Mouse (Mus musculus): ENCODE measurements around the gene Gpx4. TPM values are rescaled to one million over a fixed set of nuclear protein-coding genes. Genes with fewer than 3 reads are reported as not detected.

The Gpx4 gene
- polyA plus RNA-seq, 1 experiment: 3,621 TPM

- Histone ChIP-seq H3K4me1 (ENCODE audit: control insufficient read depth, insufficient read depth, insufficient read length, low read length) (no peaks in the 10 kb centered on the region), H3K27ac (replicated peaks; ENCODE audit: low read depth, low read length) (no peak overlapping the region), H3K4me3 (ENCODE audit: insufficient read depth, low read depth, low read length) (no peak overlapping the region)
These were observed 27.4 kb upstream of the Gpx4 start for GRCm38 (mm10) chr10:80019471-80020131.

GRCm38 (mm10) chr10:80020191-80020590 lies 26.8 kb upstream of the Gpx4 start:
- Histone ChIP-seq H3K4me3 (ENCODE audit: insufficient read depth, low read depth, low read length) (no peak overlapping the region), H3K4me1 (ENCODE audit: control insufficient read depth, insufficient read depth, insufficient read length, low read length) (no peaks in the 10 kb centered on the region; the same call in 1 of the 2 replicates), H3K27ac (replicated peaks; ENCODE audit: low read depth, low read length) (no peak overlapping the region)

- H3K27ac ChIP-seq (replicated peaks; ENCODE audit: low read depth, low read length): no peak overlapping the region
- no peak overlapping the region for H3K4me3 ChIP-seq (ENCODE audit: insufficient read depth, low read depth, low read length)
- no peaks in the 10 kb centered on the region; the same call in 1 of the 2 replicates for H3K4me1 ChIP-seq (ENCODE audit: control insufficient read depth, insufficient read depth, insufficient read length, low read length)
These were observed 26.2 kb upstream of the Gpx4 start for GRCm38 (mm10) chr10:80020603-80021319.

GRCm38 (mm10) chr10:80021320-80021641 lies 25.7 kb upstream of the Gpx4 start:
- no peak overlapping the region for H3K4me3 ChIP-seq (ENCODE audit: insufficient read depth, low read depth, low read length)
- H3K27ac ChIP-seq (replicated peaks; ENCODE audit: low read depth, low read length): no peak overlapping the region
- no peaks in the 10 kb centered on the region; the same call in 1 of the 2 replicates for H3K4me1 ChIP-seq (ENCODE audit: control insufficient read depth, insufficient read depth, insufficient read length, low read length)

- Histone ChIP-seq H3K27ac (replicated peaks; ENCODE audit: low read depth, low read length) (no peak overlapping the region), H3K4me3 (ENCODE audit: insufficient read depth, low read depth, low read length) (no peak overlapping the region), H3K4me1 (ENCODE audit: control insufficient read depth, insufficient read depth, insufficient read length, low read length) (no peaks in the 10 kb centered on the region; the same call in 1 of the 2 replicates)
These were observed 24.8 kb upstream of the Gpx4 start for GRCm38 (mm10) chr10:80022164-80022563.

- Histone ChIP-seq H3K4me3 (ENCODE audit: insufficient read depth, low read depth, low read length) (no peak overlapping the region), H3K4me1 (ENCODE audit: control insufficient read depth, insufficient read depth, insufficient read length, low read length) (no peaks in the 10 kb centered on the region; the same call in 1 of the 2 replicates), H3K27ac (replicated peaks; ENCODE audit: low read depth, low read length) (no peak overlapping the region)
These were observed 24.2 kb upstream of the Gpx4 start for GRCm38 (mm10) chr10:80022806-80023205.

GRCm38 (mm10) chr10:80023758-80024157 lies 23.2 kb upstream of the Gpx4 start:
- no peak overlapping the region for H3K4me3 ChIP-seq (ENCODE audit: insufficient read depth, low read depth, low read length)
- H3K27ac ChIP-seq (replicated peaks; ENCODE audit: low read depth, low read length): peak overlapping the region; percentile 41
- no peaks in the 10 kb centered on the region; the same call in 1 of the 2 replicates for H3K4me1 ChIP-seq (ENCODE audit: control insufficient read depth, insufficient read depth, insufficient read length, low read length)

GRCm38 (mm10) chr10:80024229-80025043 lies 22.5 kb upstream of the Gpx4 start:
- Histone ChIP-seq H3K4me3 (ENCODE audit: insufficient read depth, low read depth, low read length) (no peak overlapping the region), H3K27ac (replicated peaks; ENCODE audit: low read depth, low read length) (peak overlapping the region; percentile 41), H3K4me1 (ENCODE audit: control insufficient read depth, insufficient read depth, insufficient read length, low read length) (no peaks in the 10 kb centered on the region; the same call in 1 of the 2 replicates)

- Histone ChIP-seq H3K4me1 (ENCODE audit: control insufficient read depth, insufficient read depth, insufficient read length, low read length) (no peaks in the 10 kb centered on the region; the same call in 1 of the 2 replicates), H3K27ac (replicated peaks; ENCODE audit: low read depth, low read length) (no peak overlapping the region), H3K4me3 (ENCODE audit: insufficient read depth, low read depth, low read length) (no peak overlapping the region)
These were observed 22.0 kb upstream of the Gpx4 start for GRCm38 (mm10) chr10:80025044-80025347.

GRCm38 (mm10) chr10:80025463-80025862 lies 21.5 kb upstream of the Gpx4 start:
- Histone ChIP-seq H3K4me3 (ENCODE audit: insufficient read depth, low read depth, low read length) (no peak overlapping the region), H3K4me1 (ENCODE audit: control insufficient read depth, insufficient read depth, insufficient read length, low read length) (no peaks in the 10 kb centered on the region; the same call in 1 of the 2 replicates), H3K27ac (replicated peaks; ENCODE audit: low read depth, low read length) (no peak overlapping the region)

- H3K4me1 ChIP-seq (ENCODE audit: control insufficient read depth, insufficient read depth, insufficient read length, low read length): no peaks in the 10 kb centered on the region; the same call in 1 of the 2 replicates
- no peak overlapping the region for H3K27ac ChIP-seq (replicated peaks; ENCODE audit: low read depth, low read length)
- no peak overlapping the region for H3K4me3 ChIP-seq (ENCODE audit: insufficient read depth, low read depth, low read length)
These were observed 21.1 kb upstream of the Gpx4 start for GRCm38 (mm10) chr10:80025889-80026288.

- H3K4me1 ChIP-seq (ENCODE audit: control insufficient read depth, insufficient read depth, insufficient read length, low read length): peaks cover 4% of the 10 kb centered on the region; the same call in 1 of the 2 replicates
These were observed 19.1 kb upstream of the Gpx4 start for GRCm38 (mm10) chr10:80027681-80028520.

GRCm38 (mm10) chr10:80028521-80028846 lies 18.5 kb upstream of the Gpx4 start:
- Histone ChIP-seq H3K27ac (replicated peaks; ENCODE audit: low read depth, low read length) (no peak overlapping the region), H3K4me1 (ENCODE audit: control insufficient read depth, insufficient read depth, insufficient read length, low read length) (peaks cover 4% of the 10 kb centered on the region; the same call in 1 of the 2 replicates), H3K4me3 (ENCODE audit: insufficient read depth, low read depth, low read length) (no peak overlapping the region)

More at GRCm38 (mm10) chr10:80027681-80028520, 19.1 kb upstream of the Gpx4 start:
- no peak overlapping the region for H3K27ac ChIP-seq (replicated peaks; ENCODE audit: low read depth, low read length)
- H3K4me3 ChIP-seq (ENCODE audit: insufficient read depth, low read depth, low read length): no peak overlapping the region

- Histone ChIP-seq H3K4me3 (ENCODE audit: insufficient read depth, low read depth, low read length) (no peak overlapping the region), H3K4me1 (ENCODE audit: control insufficient read depth, insufficient read depth, insufficient read length, low read length) (peaks cover 10% of the 10 kb centered on the region; the same call in 1 of the 2 replicates), H3K27ac (replicated peaks; ENCODE audit: low read depth, low read length) (no peak overlapping the region)
These were observed 16.8 kb upstream of the Gpx4 start for GRCm38 (mm10) chr10:80030191-80030590.
